Mouse (Mus musculus): ENCODE data around the gene Chpf2.

Chpf2 gene

DNA sequence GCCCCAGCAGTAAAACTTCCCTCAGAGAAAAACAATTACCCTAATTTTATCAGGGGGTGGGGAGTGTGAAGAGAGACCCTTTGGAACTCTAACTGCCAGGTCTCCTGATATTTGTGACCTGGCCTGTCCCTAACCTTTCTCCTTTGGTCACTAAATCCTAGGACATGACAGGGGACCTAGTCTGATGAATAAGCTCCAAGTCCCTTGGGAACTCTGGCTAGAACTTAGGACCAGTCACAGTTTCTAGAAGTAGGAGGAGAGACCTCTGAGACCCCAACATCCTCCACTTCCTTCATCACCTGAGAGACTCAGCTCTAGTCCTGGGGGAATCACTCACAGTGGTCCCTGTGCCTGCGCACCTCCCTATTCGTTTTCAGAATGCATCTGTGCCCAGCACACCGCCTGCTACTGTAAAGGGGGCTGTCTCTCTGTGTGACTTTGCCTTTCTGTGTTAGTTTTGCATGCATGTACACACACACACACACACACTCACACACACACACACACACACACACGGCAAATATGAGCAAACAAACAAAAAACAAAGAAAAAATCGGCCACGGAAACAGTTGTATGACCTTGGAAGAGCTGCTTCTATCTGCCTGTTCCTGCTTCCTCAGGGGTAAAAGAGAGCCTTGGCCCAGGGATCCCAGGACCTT is 18.9 kb downstream of the Chpf2 start:
- DNase-seq (ENCODE audit: low spot score), result peak; percentile 49

DNA sequence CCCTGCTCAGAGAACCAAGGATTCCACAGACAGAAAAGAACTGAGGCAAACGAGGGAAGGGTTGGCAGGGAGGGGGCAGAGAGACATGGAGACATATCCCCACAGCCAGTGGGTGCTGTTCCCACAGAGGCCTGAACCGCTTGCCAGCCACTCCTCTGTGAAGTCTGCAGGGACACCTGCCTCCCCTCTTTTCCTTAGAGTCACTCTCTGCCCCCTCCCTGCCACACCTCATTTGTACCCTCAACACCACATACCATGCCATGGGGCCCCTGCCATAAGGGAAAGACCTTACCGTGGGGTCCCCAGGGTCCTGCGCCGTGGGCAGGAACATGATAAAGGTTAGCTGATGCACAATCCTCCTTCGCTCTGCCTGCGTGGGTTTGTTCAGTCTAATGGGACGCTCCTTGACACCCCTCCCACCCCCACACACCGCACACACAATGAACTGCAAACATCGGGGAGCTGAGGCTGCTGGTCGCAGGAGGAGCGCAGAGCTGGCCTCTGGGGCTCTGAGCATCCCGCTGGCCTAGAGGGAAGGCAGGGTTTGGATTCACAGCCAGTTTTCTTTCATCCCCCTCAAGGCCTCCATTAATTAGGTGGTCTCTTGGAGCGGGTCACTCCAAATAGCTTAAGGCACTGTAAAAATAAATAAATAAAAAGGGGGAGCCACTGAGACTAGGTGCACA is 19.6 kb downstream of the Chpf2 start:
- no peak for DNase-seq (ENCODE audit: low spot score)

DNA sequence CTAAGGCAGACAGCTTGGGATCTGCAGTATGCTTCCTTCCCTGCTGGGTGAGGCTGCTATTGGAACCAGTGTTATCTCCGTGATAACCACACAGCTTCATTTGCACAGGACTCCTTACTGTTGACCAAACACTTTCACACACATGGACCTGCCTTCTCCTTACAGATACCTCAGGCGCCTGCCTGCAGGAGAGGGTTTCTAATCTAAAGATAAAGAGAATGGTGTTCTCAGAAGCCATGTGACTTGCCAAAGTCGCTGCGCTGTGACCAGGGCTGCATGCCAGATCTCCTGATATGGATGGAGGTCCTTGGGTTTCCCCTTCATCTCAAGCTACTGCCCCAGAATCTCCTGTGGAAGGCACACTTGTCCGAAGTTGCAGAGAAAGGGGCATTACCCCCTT is 22.8 kb downstream of the Chpf2 start:
- no peak for DNase-seq (ENCODE audit: low spot score)

DNA sequence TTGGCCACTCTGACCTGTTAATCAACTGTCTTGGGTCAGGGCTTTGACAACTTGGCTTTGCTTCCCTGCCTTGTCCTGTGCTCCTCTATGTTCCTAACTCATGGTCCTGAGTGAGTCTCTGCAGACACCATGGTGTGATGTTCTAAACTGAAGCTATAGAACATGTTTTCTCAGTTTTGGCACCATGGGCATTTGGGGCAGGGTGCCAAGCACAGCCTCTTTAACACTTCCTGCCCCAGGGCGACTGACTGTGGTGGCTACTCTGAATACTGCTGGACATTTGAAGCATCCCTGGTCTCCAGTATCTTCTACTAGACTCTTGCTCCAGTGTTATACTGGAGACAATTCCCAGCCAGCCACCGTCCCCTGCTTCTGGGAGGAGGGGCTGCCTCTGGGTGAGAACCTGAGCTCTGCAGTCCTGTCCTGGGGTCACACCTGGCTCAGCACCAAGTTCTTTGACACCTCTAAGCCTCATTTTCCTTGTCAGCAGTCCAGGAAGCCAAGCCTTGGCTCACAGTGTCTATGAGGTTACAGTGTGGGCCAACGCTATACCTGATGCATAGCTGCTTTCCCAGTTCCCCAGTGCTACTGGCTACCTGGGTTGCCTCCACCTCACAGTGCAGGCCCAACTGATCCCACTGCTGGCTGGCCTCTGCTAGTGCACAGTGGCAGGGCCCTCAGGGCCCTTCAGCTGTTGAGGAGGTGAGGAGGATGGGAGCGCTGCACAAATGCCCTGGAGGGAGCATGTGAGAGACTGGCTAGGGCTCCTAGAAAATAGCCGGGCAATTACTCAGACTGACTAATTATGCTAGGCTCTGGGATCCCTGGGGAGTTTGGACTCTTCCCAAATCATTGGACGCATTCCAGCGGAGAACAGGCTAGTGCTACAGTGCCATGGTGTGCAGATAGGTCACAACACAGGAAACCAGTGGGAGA is 25.1 kb downstream of the Chpf2 start:
- DNase-seq (ENCODE audit: low spot score), result no peak

DNA sequence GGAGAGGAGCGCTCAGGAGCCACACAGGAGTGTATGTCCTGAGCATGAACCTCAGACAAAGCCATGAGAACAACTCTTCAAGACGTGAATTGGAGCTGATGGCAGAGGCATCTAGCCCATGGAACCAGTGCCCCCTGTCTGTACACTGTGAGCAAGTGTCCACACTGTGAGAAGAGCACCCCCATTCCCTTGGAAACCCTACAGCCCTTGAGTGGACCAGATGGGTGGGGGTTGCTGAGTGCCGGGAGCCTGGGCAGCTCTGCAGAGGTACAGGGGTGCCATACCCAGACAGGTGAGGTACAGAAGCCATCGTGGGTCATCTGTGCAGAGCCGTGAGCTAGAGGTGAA is 25.7 kb downstream of the Chpf2 start:
- no peak for DNase-seq (ENCODE audit: low spot score)

DNA sequence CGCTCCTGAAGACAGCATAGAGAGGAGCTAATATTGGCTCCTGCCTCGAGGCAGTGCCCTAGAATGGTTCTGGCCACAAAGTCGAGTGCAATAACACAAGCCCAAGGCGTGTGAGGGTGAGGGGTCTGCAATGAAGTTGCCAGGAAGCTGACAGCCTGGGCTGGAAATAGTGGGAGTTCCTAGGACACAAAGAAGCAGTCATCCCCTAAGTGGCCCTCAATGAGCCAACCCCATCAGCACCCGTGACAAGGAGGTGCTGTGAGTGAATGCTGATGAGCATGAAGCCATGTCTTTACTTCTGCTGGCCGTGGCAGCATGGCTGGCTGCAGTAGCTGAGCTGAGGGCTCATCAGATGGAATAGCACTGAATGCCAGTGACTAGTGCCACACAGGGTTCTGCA is 28.6 kb downstream of the Chpf2 start:
- no peak for DNase-seq (ENCODE audit: low spot score)

DNA sequence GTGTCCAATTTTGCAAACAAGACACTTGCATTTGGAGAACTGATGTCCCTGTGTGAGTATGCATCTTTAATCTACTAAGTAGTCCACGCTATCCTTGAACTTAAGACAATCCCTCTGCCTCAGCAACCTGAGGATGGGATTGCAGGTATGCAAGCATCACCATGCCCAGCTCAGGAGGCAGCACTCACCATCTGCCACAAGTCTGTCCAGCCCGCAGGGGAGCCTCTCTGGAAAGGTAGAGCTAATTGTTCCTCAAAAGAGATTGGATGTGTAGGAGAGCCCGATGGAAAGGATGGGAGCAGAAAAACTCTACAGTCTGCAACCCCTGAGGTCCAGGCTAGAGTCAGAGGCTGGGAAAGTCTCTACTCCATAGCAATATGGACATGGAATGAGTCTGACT is 32.4 kb downstream of the Chpf2 start:
- DNase-seq (ENCODE audit: low spot score), result no peak

DNA sequence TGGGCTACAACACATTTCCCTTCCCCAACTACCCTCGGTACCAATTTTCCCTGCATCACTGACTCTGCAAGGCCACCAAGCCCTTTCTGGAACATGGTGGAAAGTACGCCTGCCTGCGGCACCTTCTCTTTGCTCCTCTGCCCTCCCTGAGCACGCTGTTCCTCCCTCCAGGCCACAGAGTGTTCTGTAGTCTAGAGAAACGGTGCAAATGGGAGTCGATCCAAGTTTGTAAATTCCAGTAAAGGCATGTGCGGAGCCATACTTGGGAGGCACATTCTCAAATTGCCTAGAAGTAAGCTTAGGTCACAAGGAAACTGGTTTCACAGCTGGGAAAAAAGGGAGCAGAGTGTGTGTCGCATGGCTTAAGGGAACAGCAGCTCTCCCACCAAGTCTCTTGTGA is 33.6 kb downstream of the Chpf2 start:
- DNase-seq (ENCODE audit: low spot score), result no peak

DNA sequence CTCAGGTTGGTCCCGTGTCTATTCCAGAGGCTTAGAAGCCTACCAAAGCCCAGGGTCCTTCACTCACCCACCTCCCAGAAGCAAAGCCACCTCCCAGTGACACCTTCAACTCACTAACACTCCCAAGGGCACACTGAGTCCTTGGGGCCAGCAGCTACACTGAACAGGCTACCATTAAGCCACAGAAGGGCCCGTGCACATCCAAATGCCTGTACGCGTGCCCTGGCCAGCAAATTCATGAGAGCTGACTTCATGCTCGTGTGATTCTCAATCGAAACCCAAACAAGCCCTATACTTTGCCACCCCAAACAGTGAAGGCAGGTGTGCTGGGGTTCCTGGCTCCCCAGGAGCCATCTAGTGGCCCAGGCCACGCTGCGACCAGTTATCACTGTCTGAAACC is 34.1 kb downstream of the Chpf2 start:
- no peak for DNase-seq (ENCODE audit: low spot score)

DNA sequence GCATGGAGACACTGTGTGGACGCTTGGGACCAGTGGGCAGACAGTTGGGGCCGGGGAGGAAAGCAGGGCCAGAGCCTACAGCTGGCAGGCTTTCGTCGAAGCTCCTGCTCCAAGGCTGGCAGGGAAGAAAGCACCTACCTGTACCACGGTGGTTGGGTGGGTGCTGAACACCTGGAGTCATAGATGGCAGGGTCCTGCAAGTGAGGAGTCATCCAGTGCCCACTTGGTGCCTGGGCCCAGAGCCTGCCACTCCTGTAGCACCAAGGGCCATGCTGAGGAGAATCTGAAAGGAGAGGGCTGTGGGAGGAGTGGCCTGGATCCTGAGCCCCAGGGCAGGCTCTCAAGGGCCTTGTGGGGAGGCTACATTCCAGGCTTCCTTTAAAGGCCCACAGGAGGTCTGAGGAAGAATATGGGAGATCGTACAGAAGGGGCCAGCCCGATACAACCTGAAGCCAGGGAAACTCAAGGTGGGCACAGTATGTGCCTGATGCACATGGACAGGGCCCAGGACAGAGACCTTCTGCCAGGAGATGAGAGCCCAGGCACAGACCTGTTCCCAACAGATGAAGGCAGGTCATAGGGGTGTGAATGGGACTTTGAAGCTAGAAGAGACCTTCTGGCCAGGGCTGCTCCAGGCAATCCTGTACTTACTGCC is 36.0 kb downstream of the Chpf2 start:
- DNase-seq (ENCODE audit: low spot score), result no peak

DNA sequence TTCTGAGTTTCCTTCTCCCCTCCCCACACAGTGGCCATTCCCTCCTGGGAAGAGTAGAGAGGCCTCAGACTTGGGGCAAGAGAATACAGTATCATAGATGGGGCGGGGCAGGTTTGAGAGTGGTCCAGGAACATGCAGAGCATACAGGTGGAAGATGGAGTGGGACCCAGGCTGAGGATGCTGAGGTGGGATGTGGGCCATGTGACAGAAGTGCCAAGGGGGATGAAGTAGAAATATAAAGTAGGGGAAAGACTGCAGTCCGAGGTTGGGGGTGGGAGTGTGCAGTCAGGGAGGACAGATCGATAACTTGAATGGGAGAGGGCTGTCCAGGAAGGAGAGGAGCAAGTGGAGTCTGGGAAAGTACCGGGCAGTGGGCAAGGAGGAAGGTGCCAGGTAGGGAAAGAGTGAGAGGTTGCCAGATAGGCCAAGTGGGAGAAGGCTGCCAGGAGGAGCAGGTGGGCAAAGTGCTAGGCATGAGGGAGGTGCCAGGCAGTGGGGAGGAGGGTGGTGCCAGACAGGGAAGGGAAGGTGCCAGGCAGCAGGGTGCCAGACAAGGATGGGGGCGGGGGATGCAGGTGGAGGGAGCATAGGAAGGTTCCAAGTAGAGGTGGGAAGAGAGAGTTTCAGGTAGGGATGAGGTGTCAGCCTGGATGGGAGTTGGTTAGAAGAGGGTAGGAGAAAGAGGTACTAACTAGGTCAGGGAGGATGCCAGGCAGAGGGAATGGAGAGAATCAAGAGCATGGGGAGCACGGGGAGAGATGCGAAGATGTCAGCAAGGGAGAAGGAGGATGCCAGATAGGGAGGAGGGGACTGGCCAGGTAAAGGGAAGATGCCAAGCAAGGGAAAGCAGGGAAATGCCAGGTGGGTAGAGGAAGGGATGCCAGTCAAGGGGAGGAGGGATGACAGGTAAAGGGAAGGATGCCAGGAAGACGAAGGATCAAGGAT is 36.8 kb downstream of the Chpf2 start:
- no peak for DNase-seq (ENCODE audit: low spot score)

DNA sequence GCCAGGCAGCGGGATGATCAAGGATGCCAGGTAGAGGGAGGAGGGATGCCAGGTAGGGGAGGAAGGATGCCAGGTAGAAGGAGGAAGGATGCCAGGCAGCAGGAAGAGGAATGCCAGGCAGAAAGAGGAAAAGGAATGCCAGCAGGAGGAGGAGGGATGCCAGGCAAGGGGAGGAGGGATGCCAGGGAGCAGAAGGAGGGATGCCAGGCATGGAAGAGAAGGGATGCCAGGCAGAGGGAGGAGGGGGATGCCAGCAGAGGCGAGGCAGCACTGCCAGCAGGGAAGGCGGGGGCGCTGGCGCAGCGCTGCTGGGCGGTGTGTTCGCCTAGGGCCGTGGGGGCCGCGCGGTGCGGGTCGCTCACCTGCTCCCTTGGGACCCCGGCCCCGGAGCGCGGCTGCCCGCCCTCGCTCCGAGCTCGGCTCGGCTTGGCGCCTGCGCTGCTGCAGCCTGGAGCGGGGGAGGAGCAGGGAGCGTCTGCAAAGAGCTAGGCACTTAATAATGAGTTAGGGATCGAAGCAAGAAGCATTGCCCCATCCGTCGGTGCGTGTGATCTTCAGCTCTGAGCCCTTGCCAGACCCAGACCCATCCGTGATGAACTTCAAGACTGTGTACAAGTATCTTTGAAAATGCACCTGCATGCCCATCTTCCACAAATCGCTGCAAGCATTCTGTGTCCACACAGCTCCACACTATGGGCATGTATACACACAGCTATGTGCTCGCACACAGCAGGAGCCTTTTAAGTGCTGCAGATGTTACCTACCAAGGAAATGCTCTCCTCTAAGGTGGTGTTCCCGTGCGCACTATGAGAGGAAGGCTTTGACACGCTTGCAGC is 37.7 kb downstream of the Chpf2 start, which contains the start of gene Smarcd3:
Gene Smarcd3 (minus strand): TSS at position 426 of the 836 bp plus-strand sequence.
- DNase-seq (ENCODE audit: low spot score), result peak; percentile 86

DNA sequence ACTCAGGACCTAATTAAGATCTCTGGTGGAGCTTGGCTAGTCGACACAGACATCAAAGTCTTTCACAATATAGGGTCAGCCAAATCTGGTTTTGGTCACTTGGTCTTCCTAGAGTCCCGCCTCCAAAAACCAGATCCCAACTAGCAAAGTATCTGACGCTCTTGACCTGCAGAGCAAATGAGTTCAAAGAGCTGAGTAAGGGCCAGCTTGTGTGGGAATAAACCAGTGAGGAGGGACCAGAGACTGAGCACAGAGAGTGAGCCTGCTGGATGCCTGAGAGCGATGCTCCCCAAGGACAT is 38.2 kb downstream of the Chpf2 start:
- no peak for DNase-seq (ENCODE audit: low spot score)

DNA sequence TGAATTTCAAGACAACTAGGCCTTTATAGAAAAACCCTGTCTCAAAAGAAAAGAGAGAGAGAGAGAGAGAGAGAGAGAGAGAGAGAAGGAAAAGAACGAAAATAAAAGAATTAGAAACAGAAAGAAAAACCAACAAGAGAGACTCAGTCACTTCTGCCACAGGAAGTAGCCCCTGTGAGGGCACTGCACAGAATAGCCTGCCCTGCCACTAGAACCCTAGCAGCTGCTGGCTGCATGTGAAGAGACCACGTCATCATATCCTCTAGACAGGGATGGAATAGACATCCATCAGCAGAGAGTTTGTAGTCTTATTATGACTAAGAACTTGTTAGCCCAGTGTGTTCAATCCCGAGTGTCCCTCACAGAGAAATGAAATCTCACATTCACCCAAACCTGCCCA is 43.2 kb downstream of the Chpf2 start:
- DNase-seq (ENCODE audit: low spot score), result no peak

DNA sequence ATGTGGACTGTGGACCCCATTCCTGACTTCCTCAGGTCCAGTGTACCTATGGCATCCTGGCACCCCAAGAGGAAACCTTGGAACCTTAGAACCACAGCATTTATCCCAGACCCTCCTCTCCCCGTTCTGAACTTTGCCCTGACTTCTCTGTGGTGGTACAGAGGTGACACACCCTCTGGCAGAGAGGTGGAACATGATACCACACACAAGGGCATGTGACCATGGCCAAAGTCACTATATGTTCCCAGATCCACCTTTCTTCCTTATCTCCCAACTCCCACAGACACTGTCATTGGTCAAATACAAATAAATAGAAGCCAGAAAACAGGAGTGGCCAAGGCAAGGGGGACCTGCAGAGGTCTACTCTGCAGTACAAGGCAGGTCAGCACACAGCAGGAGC is 48.6 kb downstream of the Chpf2 start:
- no peak for DNase-seq (ENCODE audit: low spot score)

DNA sequence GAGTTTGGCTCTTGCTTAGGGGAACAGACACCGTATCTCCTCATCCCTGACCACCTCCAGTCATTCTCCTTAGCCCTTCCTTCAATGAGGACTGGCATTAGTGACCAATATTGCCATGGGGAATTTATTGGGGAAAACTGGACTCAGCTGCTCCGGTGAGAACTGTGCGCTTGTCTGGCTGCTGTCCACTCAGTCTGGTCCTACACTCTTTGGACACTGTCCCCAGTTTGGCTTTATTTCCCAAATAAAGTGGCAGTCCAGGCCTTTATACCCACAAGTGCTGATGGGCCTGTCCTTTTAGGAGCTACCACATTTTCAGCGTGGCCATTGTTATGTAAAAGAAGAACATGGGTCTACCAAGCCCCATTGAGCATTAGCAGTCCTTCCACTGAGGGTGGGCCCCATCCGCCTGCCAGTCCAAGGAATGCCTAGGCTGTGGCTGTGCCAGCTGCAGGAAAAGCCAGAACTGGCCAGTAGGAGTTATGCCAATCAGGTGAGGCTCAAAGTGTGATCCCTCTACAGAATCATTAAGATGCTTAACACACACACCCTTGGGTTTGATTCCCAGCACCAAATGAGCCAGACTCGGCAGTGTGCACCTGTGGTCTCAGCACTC is 49.1 kb downstream of the Chpf2 start:
- no peak for DNase-seq (ENCODE audit: low spot score)

DNA sequence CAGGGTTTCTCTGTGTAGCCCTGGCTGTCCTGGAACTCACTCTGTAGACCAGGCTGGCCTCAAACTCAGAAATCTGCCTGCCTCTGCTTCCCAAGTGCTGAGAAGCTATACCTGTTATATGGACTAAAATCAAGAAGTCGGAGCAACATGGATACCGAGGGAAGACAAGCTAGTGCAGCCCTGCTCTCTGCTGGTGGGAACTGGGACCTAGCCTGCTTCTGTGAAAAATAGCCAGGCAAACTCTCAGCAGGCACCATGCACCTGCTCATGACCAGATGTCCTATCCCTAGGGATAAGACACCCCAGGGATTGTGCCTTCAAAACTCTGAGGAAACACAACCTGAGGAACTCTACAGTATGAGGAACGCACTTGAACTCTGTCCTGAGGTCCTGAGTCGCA is 50.4 kb downstream of the Chpf2 start:
- no peak for DNase-seq (ENCODE audit: low spot score)

DNA sequence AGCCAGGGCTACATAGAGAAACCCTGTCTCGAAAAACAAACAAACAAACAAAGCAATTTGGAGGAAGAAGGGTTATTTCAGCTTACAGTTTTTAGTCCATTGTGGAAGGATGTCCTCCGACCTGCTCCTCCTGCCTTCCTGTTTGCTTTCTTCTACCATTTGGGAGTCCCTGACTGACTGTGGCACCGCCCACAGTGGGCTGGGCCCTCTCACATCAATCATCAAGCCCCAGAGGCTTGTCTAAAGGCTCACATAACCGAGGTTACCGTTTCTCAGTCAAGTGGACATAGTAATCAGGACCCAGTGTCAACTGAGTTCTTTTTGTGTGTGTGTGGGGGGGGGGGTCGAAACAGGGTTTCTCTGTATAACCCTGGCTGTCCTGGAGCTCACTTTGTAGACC is 51.6 kb downstream of the Chpf2 start:
- DNase-seq (ENCODE audit: low spot score), result no peak

DNA sequence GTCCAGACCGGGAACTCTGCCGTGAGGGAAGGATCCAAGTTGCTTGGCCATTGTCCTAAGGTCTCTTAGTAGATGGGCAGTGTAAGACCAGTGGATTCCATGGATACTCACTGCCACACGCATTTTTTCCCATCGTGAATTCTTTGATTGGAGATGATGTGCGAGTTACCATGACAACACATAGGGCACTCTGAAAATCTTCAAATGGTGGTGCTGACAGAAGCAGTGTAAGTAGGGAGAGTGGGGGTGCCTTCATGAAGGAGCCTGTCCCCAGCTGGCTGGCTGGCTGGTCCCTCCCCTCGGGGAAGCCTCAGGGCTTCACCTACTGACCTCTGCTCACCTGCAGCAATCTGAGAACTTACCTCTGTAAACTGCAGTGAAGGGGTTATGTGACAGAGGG is 52.5 kb downstream of the Chpf2 start:
- no peak for DNase-seq (ENCODE audit: low spot score)
